In genomic region chr12:27083089-27083488, GRCm38 (mm10) we compare ENCODE assay signal across 8 mouse cellular contexts.
DNase-seq lines count a peak whose midpoint lies in the region; ATAC-seq and TF ChIP-seq lines count a peak whose summit lies in the region.

No protein-coding gene starts in this region.

- no peaks in the 10 kb centered on the region for H3K36me3 ChIP-seq in heart, embryonic 14.5 days (ENCODE audit: control insufficient read depth, insufficient read depth, low read length)
- H3K36me3 ChIP-seq in hindbrain, embryonic 11.5 days (ENCODE audit: control insufficient read depth, insufficient read depth, low read length) = no peaks in the 10 kb centered on the region

- H3K9ac ChIP-seq in heart, embryonic 14.5 days (ENCODE audit: low read length) = peak overlapping the region; percentile 53; the same call in 1 of the 2 replicates
- H3K9ac ChIP-seq in hindbrain, embryonic 11.5 days (ENCODE audit: low read depth, low read length) = peak overlapping the region; percentile 44

- TF ChIP-seq CTCF in brain, embryonic 14.5 days (IDR thresholded peaks at IDR 0.05; ENCODE audit: borderline replicate concordance, extremely low read depth, insufficient read depth, insufficient read length) = no peak

- ATAC-seq in heart, embryonic 14.5 days (ENCODE audit: insufficient number of reproducible peaks, insufficient read depth, low FRiP score, low read depth) = no peak
- ATAC-seq in hindbrain, embryonic 11.5 days (ENCODE audit: low FRiP score) = peak; percentile 90

- DNase-seq in heart, postnatal 25 days (ENCODE audit: low spot score) = no peak
- DNase-seq in brain, embryonic 14.5 days (ENCODE audit: low read depth) = peak; percentile 96
- peak; percentile 79 for DNase-seq in hindbrain, embryonic 11.5 days (ENCODE audit: low spot score)
- DNase-seq in mesoderm, embryonic 11.5 days (ENCODE audit: low read depth, low spot score) = peak; percentile 62
- peak; percentile 13 for DNase-seq in yolk sac, embryonic 10.5 days (ENCODE audit: low spot score)
- DNase-seq in ovary, adult 18-20 months (ENCODE audit: low spot score) = no peak
- DNase-seq in thymus, postnatal 0 days (ENCODE audit: low spot score) = no peak

- WGBS in heart, embryonic 14.5 days = 2% methylated on average over 7 of the region's 8 CpGs
- WGBS in hindbrain, embryonic 11.5 days = under 1% methylated on average over 8 of the region's 8 CpGs

- intact Hi-C loops in heart, postnatal 25 days (cut with DNase I) = no loop called here

- H3K4me2 ChIP-seq in heart, embryonic 14.5 days (ENCODE audit: low read length) = peak overlapping the region; percentile 56
- peak overlapping the region; percentile 32 for H3K4me2 ChIP-seq in hindbrain, embryonic 11.5 days (replicated peaks; ENCODE audit: low read depth, low read length)

- H3K27ac ChIP-seq in heart, embryonic 14.5 days (replicated peaks in 1 of 2; ENCODE audit: control insufficient read depth in 1 of 2, insufficient read depth in 1 of 2, low read depth in 2 of 2, low read length in 2 of 2) = no peak overlapping the region
- peak overlapping the region; percentile 93 for H3K27ac ChIP-seq in hindbrain, embryonic 11.5 days (ENCODE audit: low read depth, low read length)

- peaks cover 4 to 13% of the 10 kb centered on the region in 2 experiments; a peak in 3 of 4 replicates for H3K4me1 ChIP-seq in heart, embryonic 14.5 days (ENCODE audit: control insufficient read depth in 2 of 2, insufficient read depth in 2 of 2, low read length in 2 of 2)
- H3K4me1 ChIP-seq in hindbrain, embryonic 11.5 days (replicated peaks; ENCODE audit: control insufficient read depth, insufficient read depth, low read length) = peaks cover 9% of the 10 kb centered on the region

- H3K9me3 ChIP-seq in heart, embryonic 14.5 days (ENCODE audit: control insufficient read depth, low read length) = no peaks in the 10 kb centered on the region
- no peaks in the 10 kb centered on the region for H3K9me3 ChIP-seq in hindbrain, embryonic 11.5 days (ENCODE audit: control insufficient read depth, low read length)

- TF ChIP-seq POLR2A in brain, embryonic 14.5 days (IDR thresholded peaks at IDR 0.05; ENCODE audit: borderline replicate concordance, extremely low read depth, insufficient read depth, insufficient read length, poor library complexity, severe bottlenecking) = peak; percentile 14; the same call in 1 of the 2 replicates

- H3K4me3 ChIP-seq in heart, embryonic 14.5 days (ENCODE audit: control insufficient read depth in 1 of 2, insufficient read depth in 1 of 2, low read depth in 1 of 2, low read length in 2 of 2) = peak overlapping the region; percentile 25 to 27; a peak in 3 of 4 replicates
- H3K4me3 ChIP-seq in hindbrain, embryonic 11.5 days (ENCODE audit: low read depth, low read length) = peak overlapping the region; percentile 1; the same call in 1 of the 2 replicates

- H3K27me3 ChIP-seq in heart, embryonic 14.5 days (ENCODE audit: control insufficient read depth, insufficient read depth, low read length) = no peaks in the 10 kb centered on the region
- no peaks in the 10 kb centered on the region for H3K27me3 ChIP-seq in hindbrain, embryonic 11.5 days (ENCODE audit: control insufficient read depth, insufficient read depth, low read length)

Comparison
In these comparisons a context has a peak if more than half of its experiments do, and no peak if none do; other contexts are left out.
1. DNase-seq: peak in brain, embryonic 14.5 days (single experiment), hindbrain, embryonic 11.5 days (single experiment), mesoderm, embryonic 11.5 days (single experiment) and yolk sac, embryonic 10.5 days (single experiment); none in heart, postnatal 25 days (single experiment), ovary, adult 18-20 months (single experiment) and thymus, postnatal 0 days (single experiment).